Mouse (Mus musculus) activated CD4-positive, CD25-positive, alpha-beta regulatory T cell, adult 9 weeks (primary cell): ENCODE data around the gene Cyp39a1. TPM values are rescaled to one million over a fixed set of nuclear protein-coding genes. Genes with fewer than 3 reads are reported as not detected.

Experiments
- polyA plus RNA-seq: library from polyadenylated mRNA; unstranded; fragments of 100-300 nt; shearing (Covaris generic); gene quantifications from one replicate; pipeline ENCODE4 v1.2.1, GENCODE M21; 2017

The Cyp39a1 gene
- polyA plus RNA-seq = 0.92 TPM

GRCm38 (mm10) chr17:43667290-43667843 is at the start of gene Cyp39a1:
Gene Cyp39a1 (plus strand): TSS chr17:43667425.

GRCm38 (mm10) chr17:43629496-43630426 is 37.5 kb upstream of the Cyp39a1 start, which contains the start of gene Tdrd6:
Gene Tdrd6 (minus strand): TSS chr17:43630299.

GRCm38 (mm10) chr17:43666576-43667289 is 492 bp upstream of the Cyp39a1 start, which contains the start of gene Slc25a27:
Gene Slc25a27 (minus strand): TSS chr17:43667214.

Other genes starting within 250 kb of the Cyp39a1 start
- not detected for gene Mep1a, start 164.6 kb upstream of the Cyp39a1 start, polyA plus RNA-seq
- not detected for gene Ankrd66, start 123.8 kb upstream of the Cyp39a1 start, polyA plus RNA-seq
- 0.56 TPM for gene Pla2g7, start 99.3 kb upstream of the Cyp39a1 start, polyA plus RNA-seq
- gene Tdrd6, start 37.1 kb upstream of the Cyp39a1 start, polyA plus RNA-seq = not detected
- 12.2 TPM for gene Slc25a27, start 211 bp upstream of the Cyp39a1 start, polyA plus RNA-seq
- not detected for gene Rcan2, start 133.9 kb downstream of the Cyp39a1 start, polyA plus RNA-seq